Mouse (Mus musculus) intestine, embryonic 15.5 days (tissue): Measurements from ENCODE around the gene Fam24a. TPM values are rescaled to one million over a fixed set of nuclear protein-coding genes. Genes with fewer than 3 reads are reported as not detected.

ENCODE experiments used
- ATAC-seq: fragments of 200-750 bp; cut with Nextera tagmentation; 2 replicates; pipeline ENCODE4 v1.8.0; 2017; ENCODE audit warnings: moderate TSS enrichment, moderate library complexity
- H3K27ac ChIP-seq: fragments of 300-500 bp; sonication (generic); 2 replicates; pipeline ENCODE4 v1.5.1; 2015; ENCODE audit warnings: mild to moderate bottlenecking, inconsistent platforms
- H3K27me3 ChIP-seq: fragments of 300-500 bp; sonication (generic); replicated peaks from 2 replicates; pipeline ENCODE4 v1.6.1; 2015; ENCODE audit warnings: inconsistent platforms
- H3K36me3 ChIP-seq: fragments of 300-500 bp; sonication (generic); 2 replicates; pipeline ENCODE4 v1.6.1; 2015; ENCODE audit warnings: inconsistent platforms
- H3K4me1 ChIP-seq: fragments of 300-500 bp; sonication (generic); replicated peaks from 2 replicates; pipeline ENCODE4 v1.6.1; 2015; ENCODE audit warnings: inconsistent platforms
- H3K4me2 ChIP-seq: fragments of 300-500 bp; sonication (generic); replicated peaks from 2 replicates; pipeline ENCODE4 v1.6.1; 2015; ENCODE audit warnings: mild to moderate bottlenecking, inconsistent platforms
- H3K4me3 ChIP-seq: fragments of 300-500 bp; sonication (generic); replicated peaks from 2 replicates; pipeline ENCODE4 v1.5.1; 2015; ENCODE audit warnings: inconsistent platforms
- H3K9ac ChIP-seq: fragments of 300-500 bp; sonication (generic); 2 replicates; pipeline ENCODE4 v1.6.1; 2015; ENCODE audit warnings: inconsistent platforms
- H3K9me3 ChIP-seq: fragments of 300-500 bp; sonication (generic); 2 replicates; pipeline ENCODE4 v1.6.1; 2016; ENCODE audit warnings: inconsistent platforms
- WGBS: fragments of 180-500 bp; shearing (Covaris S2); methylation state at CpG from one replicate; pipeline ENCODE4 v1.1.7; 2015; 5-methylcytosine and 5-hydroxymethylcytosine counted together
- polyA plus RNA-seq: library from polyadenylated mRNA; unstranded; fragments of >200 nt; fragmentation: Nextera tagmentation; extraction: Ambion mirVana; gene quantifications from 2 replicates; pipeline ENCODE4 v1.2.1, GENCODE M21; 2015

The Fam24a gene
- not detected in 2 replicates for polyA plus RNA-seq

- H3K4me2 ChIP-seq = no peak within 1 kb of the TSS
- H3K9ac ChIP-seq = no peak within 1 kb of the TSS
- no peaks in the 10 kb centered on the region for H3K36me3 ChIP-seq
- H3K4me1 ChIP-seq = no peaks in the 10 kb centered on the region
- no peaks in the 10 kb centered on the region for H3K27me3 ChIP-seq
- no peak within 1 kb of the TSS for H3K4me3 ChIP-seq
- ATAC-seq = no peak
- 56% methylated on average over 1 of the region's 1 CpGs for WGBS
- no peaks in the 10 kb centered on the region for H3K9me3 ChIP-seq
- no peak within 1 kb of the TSS for H3K27ac ChIP-seq
Observed at GRCm38 (mm10) chr7:131333564-131333963, at the start of gene Fam24a. Gene Fam24a (plus strand): TSS chr7:131333864.

DNA sequence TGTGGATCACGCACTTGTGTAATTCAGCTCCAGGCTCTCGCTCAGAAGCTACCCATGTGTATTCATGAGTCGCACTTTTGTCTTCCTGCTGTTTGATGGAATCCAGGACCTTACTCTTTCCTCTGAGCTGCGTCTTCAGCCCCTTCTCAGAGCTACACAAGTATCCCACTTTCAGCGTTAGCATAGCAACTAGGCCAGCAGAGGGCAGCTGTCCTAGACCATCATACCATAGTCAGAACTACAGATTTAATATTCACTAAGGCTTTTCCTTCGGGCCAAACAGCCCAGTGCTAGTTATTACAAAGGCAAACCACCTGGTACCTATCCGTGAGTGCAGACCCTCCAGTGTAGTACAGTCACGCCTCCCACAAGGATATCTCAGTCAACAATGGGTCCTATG lies 36.5 kb upstream of the Fam24a start:
- Histone ChIP-seq H3K4me2 (no peak overlapping the region), H3K27ac (no peak overlapping the region), H3K27me3 (no peaks in the 10 kb centered on the region), H3K4me3 (no peak overlapping the region), H3K9ac (no peak overlapping the region), H3K9me3 (no peaks in the 10 kb centered on the region), H3K4me1 (no peaks in the 10 kb centered on the region), H3K36me3 (no peaks in the 10 kb centered on the region)
- ATAC-seq = no peak
- WGBS = 62% methylated on average over 8 of the region's 8 CpGs

DNA sequence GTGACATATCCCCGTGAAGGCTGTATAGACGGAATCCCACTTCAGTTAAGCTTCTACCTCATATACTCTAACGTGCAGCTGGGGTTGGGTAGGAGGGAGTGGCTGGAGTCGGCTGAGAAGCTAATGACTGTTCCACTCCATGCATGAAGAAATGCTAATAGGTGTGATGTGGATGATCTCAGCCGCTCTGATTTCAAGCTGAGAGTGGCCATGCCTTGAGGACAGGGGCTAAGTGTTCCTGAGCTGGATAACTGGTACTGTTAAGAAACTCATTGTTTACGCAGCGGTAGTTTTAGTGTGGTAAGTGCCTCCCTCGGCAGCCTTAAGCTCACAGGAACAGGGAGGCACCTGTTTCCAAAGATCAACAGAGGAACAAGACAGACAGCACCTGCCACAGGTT lies 30.3 kb upstream of the Fam24a start:
- 63% methylated on average over 8 of the region's 8 CpGs for WGBS
- Histone ChIP-seq H3K4me1 (no peaks in the 10 kb centered on the region), H3K9ac (no peak overlapping the region), H3K4me3 (no peak overlapping the region), H3K4me2 (no peak overlapping the region), H3K9me3 (no peaks in the 10 kb centered on the region), H3K27me3 (no peaks in the 10 kb centered on the region), H3K27ac (no peak overlapping the region), H3K36me3 (no peaks in the 10 kb centered on the region)
- ATAC-seq = no peak

- WGBS = 75% methylated on average over 5 of the region's 5 CpGs
- ATAC-seq = no peak
- H3K4me2 ChIP-seq = no peak overlapping the region
- H3K36me3 ChIP-seq = no peaks in the 10 kb centered on the region
- no peak overlapping the region for H3K4me3 ChIP-seq
- no peaks in the 10 kb centered on the region for H3K4me1 ChIP-seq
- no peak overlapping the region for H3K9ac ChIP-seq
- H3K27ac ChIP-seq = no peak overlapping the region
- H3K9me3 ChIP-seq = no peaks in the 10 kb centered on the region
- H3K27me3 ChIP-seq = no peaks in the 10 kb centered on the region
Observed at GRCm38 (mm10) chr7:131306733-131307132, 26.9 kb upstream of the Fam24a start.

DNA sequence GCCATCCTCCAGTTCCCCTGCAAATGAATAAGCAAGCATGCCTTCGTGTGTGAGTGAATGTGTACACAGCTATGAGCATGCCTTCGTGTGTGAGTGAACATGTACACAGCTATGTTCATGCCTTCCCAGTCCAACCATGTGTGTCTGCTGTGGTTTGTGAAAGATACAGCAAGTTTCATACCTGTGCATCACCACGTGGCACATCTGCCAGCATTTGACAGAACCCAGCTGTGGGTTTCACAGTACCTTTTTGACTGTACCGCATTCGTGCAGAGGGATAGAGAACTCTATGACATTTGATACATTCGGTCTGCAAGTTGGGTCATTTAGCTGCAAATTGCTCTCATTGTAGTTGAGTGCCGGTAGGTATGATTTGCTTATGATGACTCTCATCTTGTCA lies 19.2 kb upstream of the Fam24a start:
- no peaks in the 10 kb centered on the region for H3K9me3 ChIP-seq
- no peak for ATAC-seq
- no peak overlapping the region for H3K27ac ChIP-seq
- H3K4me1 ChIP-seq = no peaks in the 10 kb centered on the region
- WGBS = 74% methylated on average over 7 of the region's 7 CpGs
- no peak overlapping the region for H3K4me3 ChIP-seq
- H3K36me3 ChIP-seq = no peaks in the 10 kb centered on the region
- H3K4me2 ChIP-seq = no peak overlapping the region
- no peak overlapping the region for H3K9ac ChIP-seq
- H3K27me3 ChIP-seq = no peaks in the 10 kb centered on the region

DNA sequence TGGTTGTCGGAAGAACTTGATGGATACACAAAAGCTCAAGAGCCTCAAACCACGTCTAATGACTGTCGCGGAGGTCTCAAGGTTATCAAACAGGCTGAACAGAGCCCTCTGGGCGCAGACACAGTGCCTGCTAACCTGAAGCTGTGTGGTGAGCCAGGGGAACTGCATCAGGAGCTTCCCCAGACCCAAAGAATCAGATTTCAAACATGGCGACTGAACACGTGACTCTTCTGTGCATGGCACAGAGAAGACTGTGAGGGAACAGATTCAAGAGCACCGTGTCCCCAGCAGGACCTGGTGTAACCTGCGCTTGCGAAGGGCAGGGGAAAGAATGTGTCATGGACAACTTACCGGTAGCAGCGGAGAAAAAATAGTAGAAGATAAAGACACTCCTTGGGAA lies 16.1 kb upstream of the Fam24a start:
- no peak overlapping the region for H3K9ac ChIP-seq
- H3K4me2 ChIP-seq = no peak overlapping the region
- H3K27ac ChIP-seq = no peak overlapping the region
- H3K27me3 ChIP-seq = no peaks in the 10 kb centered on the region
- no peaks in the 10 kb centered on the region for H3K4me1 ChIP-seq
- no peaks in the 10 kb centered on the region for H3K9me3 ChIP-seq
- no peaks in the 10 kb centered on the region for H3K36me3 ChIP-seq
- 63% methylated on average over 12 of the region's 12 CpGs for WGBS
- no peak for ATAC-seq
- H3K4me3 ChIP-seq = no peak overlapping the region

DNA sequence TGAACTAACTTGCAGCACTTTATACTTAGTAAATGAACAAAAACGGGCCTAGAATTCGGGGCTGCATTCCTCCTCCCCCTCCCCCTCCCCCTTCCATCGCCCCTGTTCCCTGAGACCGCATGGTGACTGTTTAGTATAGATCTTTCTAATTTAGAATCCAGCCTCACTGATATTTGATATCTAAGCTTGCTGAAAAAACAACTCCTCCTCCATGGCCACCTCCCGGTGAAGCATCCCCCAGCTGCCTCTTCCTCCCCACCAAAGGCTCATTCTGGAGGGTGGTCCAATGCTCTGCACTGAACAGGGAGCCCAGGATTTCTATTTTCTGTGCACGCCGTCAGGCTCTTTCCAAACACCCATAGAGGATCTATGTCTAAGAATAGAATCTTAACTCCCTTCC lies 15.3 kb upstream of the Fam24a start:
- WGBS = 83% methylated on average over 5 of the region's 7 CpGs
- no peaks in the 10 kb centered on the region for H3K9me3 ChIP-seq
- H3K36me3 ChIP-seq = no peaks in the 10 kb centered on the region
- H3K4me1 ChIP-seq = no peaks in the 10 kb centered on the region
- no peak overlapping the region for H3K4me2 ChIP-seq
- no peak for ATAC-seq
- H3K9ac ChIP-seq = no peak overlapping the region
- no peak overlapping the region for H3K4me3 ChIP-seq
- H3K27me3 ChIP-seq = no peaks in the 10 kb centered on the region
- H3K27ac ChIP-seq = no peak overlapping the region

DNA sequence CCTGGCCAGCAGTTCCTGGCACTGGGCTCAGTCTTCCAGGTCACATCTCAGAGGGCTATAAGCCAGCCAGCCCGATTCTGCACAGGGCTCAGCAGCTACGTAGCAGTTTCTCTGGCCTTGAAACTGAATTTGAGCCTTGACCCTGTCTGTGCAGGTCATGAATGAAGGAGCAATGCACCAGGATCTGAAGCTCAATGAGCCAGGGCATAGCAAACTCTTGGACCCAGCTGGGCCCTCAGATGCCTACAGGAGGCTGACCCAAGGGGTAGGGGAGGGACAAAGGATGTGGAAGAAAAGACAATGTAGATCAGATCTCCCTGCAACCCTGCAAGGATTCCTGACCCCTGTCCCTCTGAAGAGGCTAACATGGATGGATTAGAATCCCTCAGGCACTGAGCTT lies 11.5 kb upstream of the Fam24a start, which contains the start of gene Cuzd1:
Gene Cuzd1, minus strand, starts transcription at position 101 of the 400 bp plus-strand sequence.
- no peak within 1 kb of the TSS for H3K4me3 ChIP-seq
- H3K27me3 ChIP-seq = no peaks in the 10 kb centered on the region
- H3K9me3 ChIP-seq = no peaks in the 10 kb centered on the region
- no peak within 1 kb of the TSS for H3K9ac ChIP-seq
- H3K27ac ChIP-seq = no peak within 1 kb of the TSS
- H3K36me3 ChIP-seq = no peaks in the 10 kb centered on the region
- no peaks in the 10 kb centered on the region for H3K4me1 ChIP-seq
- no peak for ATAC-seq
- H3K4me2 ChIP-seq = no peak within 1 kb of the TSS
- WGBS = 84% methylated on average over 2 of the region's 2 CpGs

GRCm38 (mm10) chr7:131327054-131327453 lies 6.6 kb upstream of the Fam24a start:
- no peak overlapping the region for H3K4me3 ChIP-seq
- WGBS = 85% methylated on average over 5 of the region's 5 CpGs
- H3K4me2 ChIP-seq = no peak overlapping the region
- H3K27ac ChIP-seq = no peak overlapping the region
- ATAC-seq = no peak
- no peaks in the 10 kb centered on the region for H3K36me3 ChIP-seq
- no peaks in the 10 kb centered on the region for H3K9me3 ChIP-seq
- H3K27me3 ChIP-seq = no peaks in the 10 kb centered on the region
- no peaks in the 10 kb centered on the region for H3K4me1 ChIP-seq
- no peak overlapping the region for H3K9ac ChIP-seq

GRCm38 (mm10) chr7:131329416-131329815 lies 4.2 kb upstream of the Fam24a start, which contains the start of gene Fam24b:
Gene Fam24b (minus strand): TSS chr7:131329516.
- Histone ChIP-seq H3K27ac (no peak within 1 kb of the TSS), H3K4me2 (no peak within 1 kb of the TSS), H3K36me3 (no peaks in the 10 kb centered on the region), H3K9me3 (no peaks in the 10 kb centered on the region), H3K27me3 (no peaks in the 10 kb centered on the region), H3K4me3 (no peak within 1 kb of the TSS), H3K4me1 (no peaks in the 10 kb centered on the region), H3K9ac (no peak within 1 kb of the TSS)
- WGBS = 93% methylated on average over 5 of the region's 5 CpGs
- no peak for ATAC-seq

GRCm38 (mm10) chr7:131331688-131332087 lies 2.0 kb upstream of the Fam24a start:
- Histone ChIP-seq H3K9ac (no peak overlapping the region), H3K4me3 (no peak overlapping the region), H3K4me2 (no peak overlapping the region), H3K27me3 (no peaks in the 10 kb centered on the region), H3K4me1 (no peaks in the 10 kb centered on the region), H3K36me3 (no peaks in the 10 kb centered on the region), H3K27ac (no peak overlapping the region), H3K9me3 (no peaks in the 10 kb centered on the region)
- no peak for ATAC-seq
- WGBS = 68% methylated on average over 2 of the region's 2 CpGs

DNA sequence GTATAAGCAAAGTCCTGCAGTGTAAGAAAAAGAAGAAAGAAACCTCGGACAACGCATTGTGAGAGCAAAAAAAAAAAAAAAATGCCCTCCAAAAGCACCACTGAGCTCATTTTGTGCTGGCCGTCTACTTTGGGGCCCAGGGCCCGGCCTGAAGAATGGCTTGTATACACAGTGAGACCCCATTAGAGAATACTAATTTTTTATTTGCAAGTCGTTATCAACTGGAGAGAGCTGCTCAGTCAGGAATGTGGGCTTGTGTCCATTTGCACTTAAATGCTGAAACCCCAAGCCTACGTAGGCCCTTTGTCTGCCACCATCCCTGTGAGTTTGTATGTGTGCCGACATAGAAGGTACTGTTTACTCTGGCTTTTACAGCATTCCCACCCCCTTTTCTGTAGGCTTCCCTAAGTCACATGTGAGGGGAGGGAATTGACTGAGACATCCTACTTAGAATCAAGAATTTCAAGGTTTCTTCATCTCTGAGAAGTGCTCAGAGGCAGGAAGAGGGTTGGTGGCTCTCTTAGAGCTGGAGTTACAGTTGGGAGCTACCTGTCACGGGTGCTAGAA lies 3.9 kb downstream of the Fam24a start:
- no peak overlapping the region for H3K9ac ChIP-seq
- H3K4me3 ChIP-seq = no peak overlapping the region
- H3K27me3 ChIP-seq = no peaks in the 10 kb centered on the region
- WGBS = 46% methylated on average over 8 of the region's 8 CpGs
- H3K9me3 ChIP-seq = no peaks in the 10 kb centered on the region
- H3K36me3 ChIP-seq = 0 out of 2 replicates have a peak, but pooled peaks cover 10% of the 10 kb centered on the region
- H3K4me2 ChIP-seq = no peak overlapping the region
- no peak for ATAC-seq
- no peaks in the 10 kb centered on the region for H3K4me1 ChIP-seq
- H3K27ac ChIP-seq = no peak overlapping the region

DNA sequence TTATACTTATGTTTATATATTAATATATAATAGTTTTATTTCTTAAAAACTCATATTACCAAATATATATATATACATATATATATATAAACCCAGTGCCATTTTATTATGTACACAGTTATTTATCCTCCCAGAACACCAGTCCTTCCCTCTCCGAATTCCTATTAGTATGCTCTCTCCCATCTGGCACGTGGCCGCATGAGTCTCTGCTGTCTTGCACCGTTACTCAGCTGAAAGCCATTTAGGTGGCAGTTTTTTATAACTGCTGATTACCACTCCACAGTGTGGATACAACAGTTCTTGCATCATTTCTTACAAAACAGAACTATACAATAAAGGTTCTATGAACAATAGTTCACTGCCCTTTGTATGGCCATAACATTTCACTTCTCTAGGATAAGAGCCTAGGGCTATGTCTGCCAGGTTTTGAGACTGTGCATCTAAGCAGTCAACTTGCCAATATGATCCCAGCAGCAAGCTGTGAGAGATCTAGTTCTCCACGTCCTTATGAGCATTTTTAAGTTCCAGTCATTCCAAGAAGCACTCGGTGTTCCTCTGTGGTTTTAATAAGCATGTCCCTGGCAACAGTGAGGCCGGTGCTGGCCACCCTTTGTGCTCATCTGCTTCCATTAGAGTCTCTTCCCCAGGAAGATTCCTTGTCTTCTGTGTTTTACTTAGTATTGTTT lies 12.3 kb downstream of the Fam24a start:
- Histone ChIP-seq H3K4me2 (no peak overlapping the region), H3K9me3 (no peaks in the 10 kb centered on the region), H3K4me1 (no peaks in the 10 kb centered on the region), H3K27ac (no peak overlapping the region), H3K9ac (no peak overlapping the region), H3K4me3 (no peak overlapping the region), H3K36me3 (peaks cover 22% of the 10 kb centered on the region; the same call in 1 of the 2 replicates), H3K27me3 (no peaks in the 10 kb centered on the region)
- ATAC-seq = no peak
- WGBS = 80% methylated on average over 7 of the region's 7 CpGs
